Mouse (Mus musculus): ENCODE measurements around the gene Tmem28. TPM values are rescaled to one million over a fixed set of nuclear protein-coding genes. Genes with fewer than 3 reads are reported as not detected.

Gene Tmem28
- not detected in 2 replicates for polyA plus RNA-seq (2015; fragmentation: Nextera tagmentation; extraction: Ambion mirVana)

GRCm38 (mm10) chrX:99820790-99821395 is at the start of gene Tmem28:
Tmem28 (plus strand) TSS chrX:99821021.

Other genes starting within 250 kb of the Tmem28 start
- gene Eda, start 154.6 kb downstream of the Tmem28 start, polyA plus RNA-seq (2015; fragmentation: Nextera tagmentation; extraction: Ambion mirVana), result 0.23 and 0.46 TPM in 2 replicates

Measured in spleen, postnatal 0 days (tissue).